Mouse (Mus musculus): ENCODE measurements around the gene Dnm1. TPM values are rescaled to one million over a fixed set of nuclear protein-coding genes. Genes with fewer than 3 reads are reported as not detected.
"Not testable (repeated sequence)": the region's sequence is repeated elsewhere in the genome, so short reads cannot be mapped to it uniquely, and the experiment has no call there.

Gene Dnm1
- polyA plus RNA-seq, 1 experiment from 2014 or later: 29.1 TPM

- Histone ChIP-seq H3K9ac (replicated peaks) (no peak overlapping the region), H3K27ac (replicated peaks) (no peak overlapping the region), H3K9me3 (no peaks in the 10 kb centered on the region), H3K4me2 (replicated peaks) (no peak overlapping the region), H3K4me3 (no peak overlapping the region), H3K36me3 (peaks cover 72% of the 10 kb centered on the region), H3K4me1 (no peaks in the 10 kb centered on the region), H3K27me3 (no peaks in the 10 kb centered on the region)
- ATAC-seq (replicated peaks): no peak
- WGBS: 76% methylated on average over 9 of the region's 9 CpGs
These were observed 47.0 kb downstream of the Dnm1 start for GRCm38 (mm10) chr2:32306176-32306575.

- H3K27ac ChIP-seq (replicated peaks): no peak overlapping the region
- H3K27me3 ChIP-seq: no peaks in the 10 kb centered on the region
- no peak for ATAC-seq (replicated peaks)
- H3K4me2 ChIP-seq (replicated peaks): no peak overlapping the region
- peaks cover 77% of the 10 kb centered on the region for H3K36me3 ChIP-seq
- H3K4me3 ChIP-seq: no peak overlapping the region
- H3K4me1 ChIP-seq: no peaks in the 10 kb centered on the region
- 92% methylated on average over 5 of the region's 5 CpGs for WGBS
- H3K9ac ChIP-seq (replicated peaks): no peak overlapping the region
- H3K9me3 ChIP-seq: no peaks in the 10 kb centered on the region
These were observed 47.5 kb downstream of the Dnm1 start for GRCm38 (mm10) chr2:32305668-32306067.

- H3K9ac ChIP-seq (replicated peaks): no peak overlapping the region
- no peak overlapping the region for H3K4me3 ChIP-seq
- H3K27me3 ChIP-seq: no peaks in the 10 kb centered on the region
- no peak overlapping the region for H3K4me2 ChIP-seq (replicated peaks)
- no peak overlapping the region for H3K27ac ChIP-seq (replicated peaks)
- H3K4me1 ChIP-seq: no peaks in the 10 kb centered on the region
- H3K36me3 ChIP-seq: peaks cover 87% of the 10 kb centered on the region
- 53% methylated on average over 8 of the region's 8 CpGs for WGBS
- no peaks in the 10 kb centered on the region for H3K9me3 ChIP-seq
- 0 out of 2 replicates have a peak, but pooled peaks have one; percentile 21 for ATAC-seq (replicated peaks)
These were observed 48.8 kb downstream of the Dnm1 start for GRCm38 (mm10) chr2:32304145-32304832.

GRCm38 (mm10) chr2:32302952-32303351 lies 50.2 kb downstream of the Dnm1 start:
- no peaks in the 10 kb centered on the region for H3K9me3 ChIP-seq
- no peak overlapping the region for H3K4me3 ChIP-seq
- no peak overlapping the region for H3K27ac ChIP-seq (replicated peaks)
- no peak for ATAC-seq (replicated peaks)
- peaks cover 89% of the 10 kb centered on the region for H3K36me3 ChIP-seq
- H3K9ac ChIP-seq (replicated peaks): no peak overlapping the region
- no peak overlapping the region for H3K4me2 ChIP-seq (replicated peaks)
- 95% methylated on average over 10 of the region's 10 CpGs for WGBS
- no peaks in the 10 kb centered on the region for H3K27me3 ChIP-seq
- no peaks in the 10 kb centered on the region for H3K4me1 ChIP-seq

GRCm38 (mm10) chr2:32299469-32299868 lies 53.7 kb downstream of the Dnm1 start:
- no peak overlapping the region for H3K4me3 ChIP-seq
- H3K9me3 ChIP-seq: no peaks in the 10 kb centered on the region
- H3K9ac ChIP-seq (replicated peaks): no peak overlapping the region
- no peak overlapping the region for H3K4me2 ChIP-seq (replicated peaks)
- H3K27me3 ChIP-seq: no peaks in the 10 kb centered on the region
- H3K4me1 ChIP-seq: no peaks in the 10 kb centered on the region
- H3K36me3 ChIP-seq: peaks cover 77% of the 10 kb centered on the region
- H3K27ac ChIP-seq (replicated peaks): no peak overlapping the region
- 94% methylated on average over 4 of the region's 4 CpGs for WGBS
- ATAC-seq (replicated peaks): no peak

GRCm38 (mm10) chr2:32295842-32296241 lies 57.3 kb downstream of the Dnm1 start:
- H3K27me3 ChIP-seq; H3K9me3 ChIP-seq; H3K27ac ChIP-seq (replicated peaks); H3K4me1 ChIP-seq; H3K4me2 ChIP-seq (replicated peaks); H3K9ac ChIP-seq (replicated peaks); H3K4me3 ChIP-seq; ATAC-seq (replicated peaks): not testable (repeated sequence)
- peaks cover 53% of the 10 kb centered on the region for H3K36me3 ChIP-seq
- WGBS: 89% methylated on average over 2 of the region's 2 CpGs

- H3K27ac ChIP-seq (replicated peaks): no peak overlapping the region
- WGBS: 80% methylated on average over 3 of the region's 3 CpGs
- no peak overlapping the region for H3K4me3 ChIP-seq
- H3K4me2 ChIP-seq (replicated peaks): no peak overlapping the region
- ATAC-seq (replicated peaks): no peak
- H3K9ac ChIP-seq (replicated peaks): no peak overlapping the region
- H3K36me3 ChIP-seq: peaks cover 51% of the 10 kb centered on the region
- H3K9me3 ChIP-seq: no peaks in the 10 kb centered on the region
- no peaks in the 10 kb centered on the region for H3K27me3 ChIP-seq
- no peaks in the 10 kb centered on the region for H3K4me1 ChIP-seq
These were observed 57.9 kb downstream of the Dnm1 start for GRCm38 (mm10) chr2:32295285-32295684.

GRCm38 (mm10) chr2:32294348-32294747 lies 58.8 kb downstream of the Dnm1 start:
- ATAC-seq (replicated peaks): no peak
- no peak overlapping the region for H3K4me3 ChIP-seq
- H3K4me2 ChIP-seq (replicated peaks): no peak overlapping the region
- no peaks in the 10 kb centered on the region for H3K27me3 ChIP-seq
- H3K27ac ChIP-seq (replicated peaks): no peak overlapping the region
- H3K9me3 ChIP-seq: no peaks in the 10 kb centered on the region
- H3K36me3 ChIP-seq: peaks cover 41% of the 10 kb centered on the region
- 80% methylated on average over 8 of the region's 8 CpGs for WGBS
- peaks cover 2% of the 10 kb centered on the region for H3K4me1 ChIP-seq
- H3K9ac ChIP-seq (replicated peaks): no peak overlapping the region

GRCm38 (mm10) chr2:32289578-32289977 lies 63.6 kb downstream of the Dnm1 start:
- Histone ChIP-seq H3K4me3 (no peak overlapping the region), H3K36me3 (peaks cover 21% of the 10 kb centered on the region), H3K27ac (replicated peaks) (no peak overlapping the region), H3K9me3 (no peaks in the 10 kb centered on the region), H3K27me3 (no peaks in the 10 kb centered on the region), H3K9ac (replicated peaks) (0 out of 2 replicates have a peak overlapping the region, but pooled peaks have one; percentile 94), H3K4me1 (peaks cover 28% of the 10 kb centered on the region), H3K4me2 (replicated peaks) (no peak overlapping the region; the same call in 1 of the 2 replicates)
- ATAC-seq (replicated peaks): no peak

GRCm38 (mm10) chr2:32288371-32288931 lies 64.7 kb downstream of the Dnm1 start:
- peak overlapping the region; percentile 94 for H3K9ac ChIP-seq (replicated peaks)
- H3K4me3 ChIP-seq: peak overlapping the region; percentile 89
- peak overlapping the region; percentile 87 for H3K4me2 ChIP-seq (replicated peaks)
- 3% methylated on average over 28 of the region's 29 CpGs for WGBS
- peaks cover 28% of the 10 kb centered on the region for H3K4me1 ChIP-seq
- peak; percentile 50 for ATAC-seq (replicated peaks)
- H3K27ac ChIP-seq (replicated peaks): peak overlapping the region; percentile 63
- no peaks in the 10 kb centered on the region for H3K9me3 ChIP-seq
- H3K36me3 ChIP-seq: peaks cover 24% of the 10 kb centered on the region
- H3K27me3 ChIP-seq: no peaks in the 10 kb centered on the region

- WGBS: under 1% methylated on average over 41 of the region's 41 CpGs
- Histone ChIP-seq H3K4me3 (peak within 1 kb of the TSS; percentile 89), H3K4me1 (peaks cover 28% of the 10 kb centered on the region), H3K4me2 (replicated peaks) (peak within 1 kb of the TSS; percentile 91), H3K9me3 (no peaks in the 10 kb centered on the region), H3K9ac (replicated peaks) (peak within 1 kb of the TSS; percentile 94), H3K27ac (replicated peaks) (peak within 1 kb of the TSS; percentile 68), H3K36me3 (peaks cover 23% of the 10 kb centered on the region), H3K27me3 (no peaks in the 10 kb centered on the region)
- ATAC-seq (replicated peaks): peak; percentile 99
These were observed 65.2 kb downstream of the Dnm1 start, which contains the start of gene Swi5 for GRCm38 (mm10) chr2:32287923-32288367. Gene Swi5, minus strand, starts transcription at chr2:32288075.

- Histone ChIP-seq H3K36me3 (peaks cover 28% of the 10 kb centered on the region), H3K27ac (replicated peaks) (peak within 1 kb of the TSS; percentile 68), H3K9me3 (no peaks in the 10 kb centered on the region), H3K4me3 (peak within 1 kb of the TSS; percentile 89), H3K4me2 (replicated peaks) (peak within 1 kb of the TSS; percentile 91), H3K9ac (replicated peaks) (peak within 1 kb of the TSS; percentile 94), H3K4me1 (peaks cover 28% of the 10 kb centered on the region), H3K27me3 (no peaks in the 10 kb centered on the region)
- WGBS: under 1% methylated on average over 23 of the region's 23 CpGs
- no peak; the same call in 1 of the 2 replicates for ATAC-seq (replicated peaks)
These were observed 65.8 kb downstream of the Dnm1 start, which contains the start of gene Golga2 for GRCm38 (mm10) chr2:32287334-32287840. Gene Golga2, plus strand, starts transcription at chr2:32287384.

Data from forebrain, embryonic 15.5 days (tissue).